Mouse (Mus musculus): ENCODE data around the gene Park7. TPM values are rescaled to one million over a fixed set of nuclear protein-coding genes. Genes with fewer than 3 reads are reported as not detected.
"Not testable (repeated sequence)": the region's sequence is repeated elsewhere in the genome, so short reads cannot be mapped to it uniquely, and the experiment has no call there.

The Park7 gene
- polyA plus RNA-seq, 1 experiment from 2014 or later, result 367 TPM

DNA sequence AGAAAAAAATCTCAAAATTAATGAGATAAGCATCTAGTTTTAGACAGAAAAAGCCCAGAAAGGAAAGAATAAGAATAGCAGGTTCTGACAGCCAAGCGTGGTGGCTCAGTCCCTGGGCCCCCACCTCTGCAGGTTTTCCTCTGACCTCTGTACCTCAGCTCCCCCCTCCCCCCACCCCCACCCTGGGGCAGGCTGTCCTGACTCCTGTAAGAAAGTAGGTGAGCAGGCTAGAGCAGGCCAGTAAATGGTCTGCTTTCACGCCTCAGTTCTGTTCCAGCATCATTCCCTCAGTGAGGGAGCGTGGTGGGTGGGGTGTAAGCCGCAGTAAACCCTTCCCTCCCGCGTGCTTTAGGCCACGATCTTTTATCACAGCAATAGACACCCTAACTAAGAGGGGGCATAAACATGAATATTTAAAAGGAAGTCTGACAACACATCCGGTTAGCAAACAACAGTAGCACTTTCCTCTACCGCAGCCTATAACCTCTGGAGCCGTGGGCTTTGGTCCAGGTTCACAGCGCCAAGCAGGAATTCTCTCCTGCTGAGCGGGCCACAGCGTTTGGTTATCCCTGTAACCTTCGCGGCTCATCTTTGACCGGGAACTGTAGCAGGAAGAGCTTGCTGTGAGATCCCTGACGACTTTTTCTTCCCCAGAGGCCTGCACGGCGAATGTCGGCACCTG, 24.8 kb downstream of the Park7 start:
- H3K27ac ChIP-seq (ENCODE audit: low read length), result no peak overlapping the region
- H3K4me1 ChIP-seq (ENCODE audit: control insufficient read depth, insufficient read depth, low read length), result peaks cover 4% of the 10 kb centered on the region; the same call in 1 of the 2 replicates
- no peak overlapping the region for H3K4me3 ChIP-seq (ENCODE audit: low read length)
- WGBS, result 38% methylated on average over 20 of the region's 20 CpGs
- H3K4me2 ChIP-seq (ENCODE audit: low read depth, low read length), result peak overlapping the region; percentile 49
- H3K36me3 ChIP-seq (ENCODE audit: control insufficient read depth, insufficient read depth), result no peaks in the 10 kb centered on the region
- H3K9me3 ChIP-seq (replicated peaks; ENCODE audit: control insufficient read depth, low read length), result no peaks in the 10 kb centered on the region
- no peak overlapping the region for H3K9ac ChIP-seq (ENCODE audit: low read length)
- ATAC-seq (replicated peaks; ENCODE audit: extremely low read depth, insufficient read depth, low FRiP score), result 0 out of 2 replicates have a peak, but pooled peaks have one; percentile 28
- no peaks in the 10 kb centered on the region for H3K27me3 ChIP-seq (ENCODE audit: control insufficient read depth, insufficient read depth, low read length)

DNA sequence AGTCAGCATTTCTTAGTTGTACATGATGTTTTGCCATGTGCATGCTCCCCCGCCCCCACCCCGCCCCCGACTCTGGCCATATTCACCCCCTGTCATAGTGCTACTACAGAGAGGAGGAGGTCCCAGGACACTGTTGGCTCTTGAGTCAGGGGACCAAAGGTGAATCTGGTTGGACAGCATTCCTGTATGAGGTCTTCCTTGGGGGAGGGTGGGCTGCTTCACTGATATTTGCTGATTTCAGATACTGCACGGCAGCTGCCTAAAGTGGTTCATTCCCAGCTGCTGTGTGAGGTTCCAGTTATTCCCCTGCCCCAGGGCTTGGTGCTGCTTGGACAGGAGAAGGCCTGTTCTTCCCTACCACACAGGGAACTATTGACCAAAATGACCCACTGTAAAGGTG, 25.7 kb downstream of the Park7 start:
- ATAC-seq (replicated peaks; ENCODE audit: extremely low read depth, insufficient read depth, low FRiP score), result no peak
- WGBS, result 71% methylated on average over 4 of the region's 4 CpGs
- no peak overlapping the region for H3K27ac ChIP-seq (ENCODE audit: low read length)

DNA sequence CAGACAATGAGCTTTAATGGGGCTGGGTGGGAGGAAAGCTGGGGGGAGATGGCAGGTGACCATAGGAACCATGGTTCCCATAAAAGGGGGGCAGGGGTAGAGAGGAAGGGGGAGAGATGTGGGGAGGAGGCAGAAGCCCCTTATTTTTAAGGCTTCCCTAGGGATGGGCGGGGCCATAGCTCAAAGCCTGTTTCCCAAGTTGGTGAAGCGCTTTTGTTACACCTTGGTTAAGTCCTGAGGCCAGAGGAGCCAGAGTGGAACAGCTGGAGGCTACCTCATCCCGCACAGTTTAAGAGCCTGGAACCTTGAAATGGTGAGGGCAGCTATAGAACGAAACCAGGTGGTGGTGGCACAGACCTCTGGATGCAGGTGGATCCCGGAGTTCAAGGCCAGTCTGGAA, 26.3 kb downstream of the Park7 start:
- no peak overlapping the region for H3K4me2 ChIP-seq (ENCODE audit: low read depth, low read length)

More for the DNA sequence above, 25.7 kb downstream of the Park7 start:
- Histone ChIP-seq H3K9ac (ENCODE audit: low read length) (no peak overlapping the region), H3K4me2 (ENCODE audit: low read depth, low read length) (no peak overlapping the region), H3K36me3 (ENCODE audit: control insufficient read depth, insufficient read depth) (no peaks in the 10 kb centered on the region), H3K4me1 (ENCODE audit: control insufficient read depth, insufficient read depth, low read length) (peaks cover 4% of the 10 kb centered on the region; the same call in 1 of the 2 replicates), H3K27me3 (ENCODE audit: control insufficient read depth, insufficient read depth, low read length) (no peaks in the 10 kb centered on the region), H3K9me3 (replicated peaks; ENCODE audit: control insufficient read depth, low read length) (no peaks in the 10 kb centered on the region), H3K4me3 (ENCODE audit: low read length) (no peak overlapping the region)

DNA sequence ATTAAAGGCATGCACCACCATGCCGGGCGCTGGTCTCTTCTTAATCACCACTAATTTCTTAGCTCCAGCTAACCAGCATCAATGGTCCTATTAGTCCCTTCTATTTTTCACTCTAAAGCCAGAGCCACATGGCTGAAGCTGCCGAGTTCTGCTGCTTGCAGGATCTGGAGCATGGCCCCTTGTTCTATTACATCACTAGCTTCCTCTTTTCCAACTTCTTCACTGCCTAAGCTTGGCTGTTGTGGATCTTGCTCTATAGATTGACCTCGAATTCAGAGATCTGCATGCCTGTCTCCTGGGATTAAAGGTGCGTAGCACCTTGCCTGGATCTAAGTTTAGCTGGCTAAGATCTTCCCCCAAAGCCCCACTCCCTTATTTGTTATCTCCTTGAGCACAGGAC, 31.6 kb downstream of the Park7 start:
- H3K27me3 ChIP-seq (ENCODE audit: control insufficient read depth, insufficient read depth, low read length), result no peaks in the 10 kb centered on the region
- H3K4me3 ChIP-seq (ENCODE audit: low read length), result no peak overlapping the region
- no peak overlapping the region for H3K27ac ChIP-seq (ENCODE audit: low read length)
- H3K4me2 ChIP-seq (ENCODE audit: low read depth, low read length), result no peak overlapping the region
- peaks cover 25% of the 10 kb centered on the region for H3K9me3 ChIP-seq (replicated peaks; ENCODE audit: control insufficient read depth, low read length)
- ATAC-seq (replicated peaks; ENCODE audit: extremely low read depth, insufficient read depth, low FRiP score), result no peak
- no peaks in the 10 kb centered on the region for H3K4me1 ChIP-seq (ENCODE audit: control insufficient read depth, insufficient read depth, low read length)
- no peaks in the 10 kb centered on the region for H3K36me3 ChIP-seq (ENCODE audit: control insufficient read depth, insufficient read depth)
- WGBS, result 80% methylated on average over 5 of the region's 5 CpGs
- H3K9ac ChIP-seq (ENCODE audit: low read length), result no peak overlapping the region

More for the DNA sequence above, 26.3 kb downstream of the Park7 start:
- no peak overlapping the region for H3K4me3 ChIP-seq (ENCODE audit: low read length)
- no peak overlapping the region for H3K9ac ChIP-seq (ENCODE audit: low read length)
- H3K9me3 ChIP-seq (replicated peaks; ENCODE audit: control insufficient read depth, low read length), result no peaks in the 10 kb centered on the region
- no peak for ATAC-seq (replicated peaks; ENCODE audit: extremely low read depth, insufficient read depth, low FRiP score)
- H3K36me3 ChIP-seq (ENCODE audit: control insufficient read depth, insufficient read depth), result no peaks in the 10 kb centered on the region
- H3K27ac ChIP-seq (ENCODE audit: low read length), result no peak overlapping the region
- H3K27me3 ChIP-seq (ENCODE audit: control insufficient read depth, insufficient read depth, low read length), result no peaks in the 10 kb centered on the region
- WGBS, result 80% methylated on average over 5 of the region's 5 CpGs
- peaks cover 4% of the 10 kb centered on the region; the same call in 1 of the 2 replicates for H3K4me1 ChIP-seq (ENCODE audit: control insufficient read depth, insufficient read depth, low read length)

DNA sequence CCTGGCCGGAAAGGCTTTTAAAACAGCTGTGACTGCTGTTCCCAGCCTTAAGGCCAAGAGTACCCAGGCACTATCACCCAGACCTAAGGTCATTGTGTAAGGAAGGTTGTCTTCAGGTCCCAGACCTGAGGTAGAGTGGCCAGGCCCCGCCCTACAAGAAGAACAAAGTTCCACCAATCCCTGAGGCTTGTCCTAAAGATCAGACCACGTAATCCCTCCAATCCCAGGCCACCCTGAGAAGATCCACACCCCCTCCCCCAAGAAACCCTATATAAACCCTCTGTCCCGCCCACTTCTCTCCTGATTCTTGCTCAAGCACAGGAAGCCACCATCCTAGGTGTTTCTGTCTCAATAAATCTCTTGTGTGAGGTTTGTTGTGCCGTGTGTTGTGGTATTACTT, 33.9 kb downstream of the Park7 start:
- 84% methylated on average over 5 of the region's 5 CpGs for WGBS
- H3K27ac ChIP-seq (ENCODE audit: low read length), result no peak overlapping the region
- ATAC-seq (replicated peaks; ENCODE audit: extremely low read depth, insufficient read depth, low FRiP score), result no peak
- no peaks in the 10 kb centered on the region for H3K36me3 ChIP-seq (ENCODE audit: control insufficient read depth, insufficient read depth)
- peaks cover 25% of the 10 kb centered on the region for H3K9me3 ChIP-seq (replicated peaks; ENCODE audit: control insufficient read depth, low read length)
- no peak overlapping the region for H3K4me2 ChIP-seq (ENCODE audit: low read depth, low read length)
- no peak overlapping the region for H3K4me3 ChIP-seq (ENCODE audit: low read length)
- no peaks in the 10 kb centered on the region for H3K4me1 ChIP-seq (ENCODE audit: control insufficient read depth, insufficient read depth, low read length)
- no peak overlapping the region for H3K9ac ChIP-seq (ENCODE audit: low read length)
- H3K27me3 ChIP-seq (ENCODE audit: control insufficient read depth, insufficient read depth, low read length), result no peaks in the 10 kb centered on the region

DNA sequence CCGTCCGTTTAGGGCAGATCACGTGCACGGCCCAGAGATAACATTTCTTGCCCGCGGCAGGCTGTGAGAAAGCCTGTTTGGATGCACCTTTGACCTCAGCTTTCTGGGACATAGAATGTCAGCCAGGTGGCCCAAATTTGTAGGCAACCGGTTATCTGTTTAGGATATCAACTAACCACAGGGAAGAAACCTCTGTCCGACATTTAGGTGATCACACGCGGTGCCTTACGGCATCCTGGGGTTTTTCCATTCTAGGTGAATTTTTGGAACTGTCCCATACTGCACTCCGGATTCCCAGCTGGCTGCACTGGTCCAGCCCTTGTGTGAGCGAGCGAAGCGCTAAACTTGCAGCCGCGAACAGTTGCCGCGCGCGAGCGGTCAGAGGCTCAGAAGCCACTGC, 34.6 kb downstream of the Park7 start:
- ATAC-seq (replicated peaks; ENCODE audit: extremely low read depth, insufficient read depth, low FRiP score), result no peak
- H3K9ac ChIP-seq (ENCODE audit: low read length), result no peak overlapping the region
- peaks cover 25% of the 10 kb centered on the region for H3K9me3 ChIP-seq (replicated peaks; ENCODE audit: control insufficient read depth, low read length)
- H3K4me1 ChIP-seq (ENCODE audit: control insufficient read depth, insufficient read depth, low read length), result no peaks in the 10 kb centered on the region
- H3K27ac ChIP-seq (ENCODE audit: low read length), result no peak overlapping the region
- WGBS, result 91% methylated on average over 22 of the region's 22 CpGs
- no peaks in the 10 kb centered on the region for H3K27me3 ChIP-seq (ENCODE audit: control insufficient read depth, insufficient read depth, low read length)
- no peaks in the 10 kb centered on the region for H3K36me3 ChIP-seq (ENCODE audit: control insufficient read depth, insufficient read depth)
- H3K4me2 ChIP-seq (ENCODE audit: low read depth, low read length), result no peak overlapping the region
- no peak overlapping the region for H3K4me3 ChIP-seq (ENCODE audit: low read length)

DNA sequence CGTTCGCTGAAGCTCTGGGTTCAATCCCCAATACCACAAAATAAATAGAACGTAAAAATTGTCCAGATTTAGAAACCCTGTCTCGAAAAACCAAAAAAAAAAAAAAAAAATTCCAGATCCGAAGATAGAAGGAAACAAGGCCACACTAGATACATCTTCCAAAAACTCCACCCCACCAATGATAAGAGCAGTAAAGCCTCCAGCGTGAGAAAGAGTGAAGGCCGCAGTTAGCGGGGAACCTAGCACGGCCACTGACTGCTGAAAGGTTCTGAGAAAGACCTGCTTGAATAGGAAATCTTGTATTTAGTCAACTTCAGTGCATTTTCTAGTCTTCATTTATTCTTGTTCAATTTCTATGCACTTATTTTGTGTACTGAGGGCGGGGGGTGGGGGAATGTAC, 38.8 kb downstream of the Park7 start:
- Histone ChIP-seq H3K4me3 (ENCODE audit: low read length) (no peak overlapping the region), H3K27ac (ENCODE audit: low read length) (no peak overlapping the region), H3K9ac (ENCODE audit: low read length) (no peak overlapping the region), H3K27me3 (ENCODE audit: control insufficient read depth, insufficient read depth, low read length) (no peaks in the 10 kb centered on the region), H3K4me1 (ENCODE audit: control insufficient read depth, insufficient read depth, low read length) (peaks cover 18% of the 10 kb centered on the region), H3K36me3 (ENCODE audit: control insufficient read depth, insufficient read depth) (no peaks in the 10 kb centered on the region), H3K4me2 (ENCODE audit: low read depth, low read length) (no peak overlapping the region), H3K9me3 (replicated peaks; ENCODE audit: control insufficient read depth, low read length) (peaks cover 23% of the 10 kb centered on the region)
- 76% methylated on average over 10 of the region's 10 CpGs for WGBS
- no peak for ATAC-seq (replicated peaks; ENCODE audit: extremely low read depth, insufficient read depth, low FRiP score)

DNA sequence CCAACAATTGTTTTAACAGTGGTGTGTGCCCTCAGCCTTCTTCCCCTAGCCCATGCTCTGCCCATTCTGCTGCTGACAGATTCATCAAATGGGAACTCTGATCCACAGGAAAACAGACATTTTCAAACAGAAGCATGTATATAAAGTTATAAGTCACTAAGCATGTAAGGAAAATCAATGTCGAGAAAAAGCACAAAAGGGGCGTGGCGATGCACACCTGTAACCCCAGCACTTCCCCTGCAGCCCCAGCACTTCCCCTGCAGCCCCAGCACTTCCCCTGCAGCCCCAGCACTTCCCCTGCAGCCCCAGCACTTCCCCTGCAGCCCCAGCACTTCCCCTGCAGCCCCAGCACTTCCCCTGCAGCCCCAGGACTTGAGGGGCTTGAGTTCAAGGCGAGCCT, 39.8 kb downstream of the Park7 start:
- WGBS, result 79% methylated on average over 4 of the region's 4 CpGs
- not testable (repeated sequence) for ATAC-seq (replicated peaks; ENCODE audit: extremely low read depth, insufficient read depth, low FRiP score); H3K27me3 ChIP-seq (ENCODE audit: control insufficient read depth, insufficient read depth, low read length); H3K4me2 ChIP-seq (ENCODE audit: low read depth, low read length); H3K9ac ChIP-seq (ENCODE audit: low read length); H3K27ac ChIP-seq (ENCODE audit: low read length); H3K4me3 ChIP-seq (ENCODE audit: low read length); H3K36me3 ChIP-seq (ENCODE audit: control insufficient read depth, insufficient read depth)
- peaks cover 23% of the 10 kb centered on the region for H3K4me1 ChIP-seq (ENCODE audit: control insufficient read depth, insufficient read depth, low read length)
- peaks cover 15% of the 10 kb centered on the region for H3K9me3 ChIP-seq (replicated peaks; ENCODE audit: control insufficient read depth, low read length)

DNA sequence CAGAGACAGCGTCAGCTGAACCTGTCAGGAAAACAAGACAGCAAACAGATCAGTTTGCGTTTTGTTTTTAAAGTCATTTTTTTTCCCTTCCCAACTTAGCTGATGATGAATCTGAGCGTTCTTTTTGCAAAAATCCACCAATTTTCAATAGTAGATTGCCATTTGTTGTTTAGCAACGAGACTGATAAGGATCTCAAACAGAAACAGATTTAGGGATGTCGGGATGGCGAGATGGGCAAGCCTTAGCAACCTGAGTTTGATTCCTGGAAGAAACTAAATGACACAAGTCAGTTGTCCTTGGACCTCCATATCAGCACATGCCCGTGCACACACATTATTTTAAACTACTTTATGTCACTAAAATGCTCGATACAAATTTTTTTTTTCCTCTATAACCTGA, 41.6 kb downstream of the Park7 start:
- Histone ChIP-seq H3K27me3 (ENCODE audit: control insufficient read depth, insufficient read depth, low read length) (no peaks in the 10 kb centered on the region), H3K4me2 (ENCODE audit: low read depth, low read length) (no peak overlapping the region), H3K4me1 (ENCODE audit: control insufficient read depth, insufficient read depth, low read length) (peaks cover 25% of the 10 kb centered on the region), H3K9me3 (replicated peaks; ENCODE audit: control insufficient read depth, low read length) (no peaks in the 10 kb centered on the region), H3K27ac (ENCODE audit: low read length) (peak overlapping the region; percentile 69; the same call in 1 of the 2 replicates), H3K4me3 (ENCODE audit: low read length) (no peak overlapping the region), H3K9ac (ENCODE audit: low read length) (no peak overlapping the region), H3K36me3 (ENCODE audit: control insufficient read depth, insufficient read depth) (peaks cover 2% of the 10 kb centered on the region; the same call in 1 of the 2 replicates)
- WGBS, result 76% methylated on average over 8 of the region's 8 CpGs
- no peak for ATAC-seq (replicated peaks; ENCODE audit: extremely low read depth, insufficient read depth, low FRiP score)
